Mouse (Mus musculus): ENCODE results near the gene Sgms1. TPM values are rescaled to one million over a fixed set of nuclear protein-coding genes. Genes with fewer than 3 reads are reported as not detected.

Sgms1 gene
- polyA plus RNA-seq, 1 experiment: 15.8 TPM

DNA sequence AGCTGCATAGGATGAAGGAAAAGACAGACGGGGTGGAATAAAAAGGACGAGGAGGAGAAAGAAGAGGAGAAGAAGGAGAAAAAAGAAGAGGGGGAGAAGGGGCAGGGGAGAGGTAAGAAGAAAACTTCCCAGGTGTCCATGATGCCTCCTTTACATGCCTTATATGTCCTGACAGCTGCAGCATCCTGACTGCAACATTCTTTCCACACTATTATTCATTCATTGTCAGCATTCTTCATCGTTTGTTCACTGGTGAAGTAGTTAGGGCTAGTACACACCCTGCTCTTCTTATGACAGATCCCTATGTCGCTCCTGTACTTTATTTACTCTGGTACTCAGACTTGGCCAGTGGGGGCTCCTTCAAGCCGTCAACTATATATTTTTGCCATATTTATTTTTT lies 98.4 kb downstream of the Sgms1 start:
- 93% methylated on average over 5 of the region's 5 CpGs for WGBS
- peaks cover 20% of the 10 kb centered on the region for H3K4me1 ChIP-seq (ENCODE audit: control insufficient read depth, insufficient read depth, insufficient read length)
- no peak overlapping the region for H3K27ac ChIP-seq (ENCODE audit: insufficient read depth, low read length)

DNA sequence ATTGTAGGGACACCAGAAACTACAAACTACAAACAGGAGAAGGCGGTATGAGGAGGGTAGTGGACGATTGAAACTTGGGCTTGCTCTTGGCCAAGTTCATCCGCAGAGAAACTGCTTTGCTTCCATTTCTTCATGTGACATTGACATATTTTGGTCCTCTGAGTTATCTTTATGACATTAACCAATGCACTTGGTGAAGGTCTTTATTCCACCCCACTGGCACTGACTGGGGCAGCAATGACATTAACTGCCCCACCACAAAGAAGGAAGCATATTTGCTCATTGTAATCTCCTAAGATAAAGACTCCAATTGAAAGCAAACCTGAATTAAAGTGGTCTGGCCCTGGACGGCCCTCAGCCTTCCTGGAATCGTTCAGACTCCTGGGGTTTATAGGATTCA lies 100.6 kb downstream of the Sgms1 start:
- no peaks in the 10 kb centered on the region for H3K36me3 ChIP-seq (ENCODE audit: control insufficient read depth, insufficient read depth, low read length)
- 88% methylated on average over 5 of the region's 5 CpGs for WGBS
- no peak overlapping the region for H3K27ac ChIP-seq (ENCODE audit: insufficient read depth, low read length)
- DNase-seq (ENCODE audit: low read depth in 1 of 2, low spot score in 2 of 2): no peak
- H3K27me3 ChIP-seq (ENCODE audit: control insufficient read depth, insufficient read depth, low read length): no peaks in the 10 kb centered on the region
- TF ChIP-seq CTCF (IDR thresholded peaks at IDR 0.05; ENCODE audit: extremely low read depth, insufficient read depth, insufficient read length, insufficient replicate concordance): no peak
- no peak for TF ChIP-seq POLR2A (IDR thresholded peaks at IDR 0.05; ENCODE audit: low read depth, low read length)
- H3K4me1 ChIP-seq (ENCODE audit: control insufficient read depth, insufficient read depth, insufficient read length): peaks cover 20% of the 10 kb centered on the region
- no peak overlapping the region for H3K4me3 ChIP-seq (ENCODE audit: extremely low read depth, insufficient read depth, insufficient read length)

More for the DNA sequence above, 98.4 kb downstream of the Sgms1 start:
- DNase-seq (ENCODE audit: low read depth in 1 of 2, low spot score in 2 of 2): no peak
- TF ChIP-seq POLR2A (IDR thresholded peaks at IDR 0.05; ENCODE audit: low read depth, low read length) (no peak), CTCF (IDR thresholded peaks at IDR 0.05; ENCODE audit: extremely low read depth, insufficient read depth, insufficient read length, insufficient replicate concordance) (no peak)
- Histone ChIP-seq H3K4me3 (ENCODE audit: extremely low read depth, insufficient read depth, insufficient read length) (no peak overlapping the region), H3K36me3 (ENCODE audit: control insufficient read depth, insufficient read depth, low read length) (no peaks in the 10 kb centered on the region), H3K27me3 (ENCODE audit: control insufficient read depth, insufficient read depth, low read length) (no peaks in the 10 kb centered on the region)

DNA sequence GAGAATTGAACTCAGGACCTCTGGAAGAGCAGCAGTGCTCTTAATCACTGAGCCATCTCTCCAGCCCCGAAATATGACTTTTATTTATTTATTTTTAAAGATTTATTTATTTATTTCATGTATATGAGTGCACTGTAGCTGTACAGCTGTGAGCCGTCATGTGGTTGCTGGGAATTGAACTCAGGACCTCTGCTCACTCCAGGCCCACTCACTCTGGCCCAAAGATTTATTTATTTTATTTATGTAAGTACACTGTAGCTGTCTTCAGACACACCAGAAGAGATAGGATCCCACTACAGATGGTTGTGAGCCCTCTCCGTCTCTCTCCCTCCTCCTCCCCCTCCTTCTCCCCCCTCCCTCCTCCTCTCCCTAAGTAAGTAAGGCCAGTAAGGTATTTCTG lies 101.7 kb downstream of the Sgms1 start:
- no peaks in the 10 kb centered on the region for H3K36me3 ChIP-seq (ENCODE audit: control insufficient read depth, insufficient read depth, low read length)
- WGBS: 85% methylated on average over 3 of the region's 3 CpGs
- H3K27ac ChIP-seq (ENCODE audit: insufficient read depth, low read length): no peak overlapping the region
- TF ChIP-seq CTCF (IDR thresholded peaks at IDR 0.05; ENCODE audit: extremely low read depth, insufficient read depth, insufficient read length, insufficient replicate concordance) (no peak), POLR2A (IDR thresholded peaks at IDR 0.05; ENCODE audit: low read depth, low read length) (no peak)
- no peak for DNase-seq (ENCODE audit: low read depth in 1 of 2, low spot score in 2 of 2)
- H3K4me1 ChIP-seq (ENCODE audit: control insufficient read depth, insufficient read depth, insufficient read length): peaks cover 9% of the 10 kb centered on the region; the same call in 1 of the 2 replicates
- no peaks in the 10 kb centered on the region for H3K27me3 ChIP-seq (ENCODE audit: control insufficient read depth, insufficient read depth, low read length)
- H3K4me3 ChIP-seq (ENCODE audit: extremely low read depth, insufficient read depth, insufficient read length): no peak overlapping the region

DNA sequence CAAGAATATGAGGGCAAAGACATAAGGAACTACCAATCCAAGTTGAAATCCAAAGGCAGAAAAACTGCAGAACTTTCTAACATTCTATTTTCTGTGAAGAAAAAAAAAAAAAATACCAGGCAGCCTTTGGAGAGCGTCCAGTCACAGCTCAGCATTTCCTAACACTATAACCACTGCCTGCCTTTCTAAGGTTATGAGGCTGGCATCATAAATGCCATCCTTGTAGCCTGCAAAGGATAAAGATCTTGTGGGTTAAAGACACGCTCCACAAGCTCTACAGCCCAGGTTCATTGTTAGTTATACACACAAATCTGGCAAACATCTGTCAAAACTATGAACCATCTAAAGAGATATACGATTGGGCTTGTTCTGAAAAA lies 104.1 kb downstream of the Sgms1 start:
- no peak for TF ChIP-seq CTCF (IDR thresholded peaks at IDR 0.05; ENCODE audit: extremely low read depth, insufficient read depth, insufficient read length, insufficient replicate concordance)
- no peak for TF ChIP-seq POLR2A (IDR thresholded peaks at IDR 0.05; ENCODE audit: low read depth, low read length)
- 58% methylated on average over 3 of the region's 3 CpGs for WGBS
- Histone ChIP-seq H3K27ac (ENCODE audit: insufficient read depth, low read length) (no peak overlapping the region), H3K4me3 (ENCODE audit: extremely low read depth, insufficient read depth, insufficient read length) (no peak overlapping the region), H3K27me3 (ENCODE audit: control insufficient read depth, insufficient read depth, low read length) (no peaks in the 10 kb centered on the region), H3K4me1 (ENCODE audit: control insufficient read depth, insufficient read depth, insufficient read length) (no peaks in the 10 kb centered on the region), H3K36me3 (ENCODE audit: control insufficient read depth, insufficient read depth, low read length) (no peaks in the 10 kb centered on the region)
- no peak for DNase-seq (ENCODE audit: low read depth in 1 of 2, low spot score in 2 of 2)

DNA sequence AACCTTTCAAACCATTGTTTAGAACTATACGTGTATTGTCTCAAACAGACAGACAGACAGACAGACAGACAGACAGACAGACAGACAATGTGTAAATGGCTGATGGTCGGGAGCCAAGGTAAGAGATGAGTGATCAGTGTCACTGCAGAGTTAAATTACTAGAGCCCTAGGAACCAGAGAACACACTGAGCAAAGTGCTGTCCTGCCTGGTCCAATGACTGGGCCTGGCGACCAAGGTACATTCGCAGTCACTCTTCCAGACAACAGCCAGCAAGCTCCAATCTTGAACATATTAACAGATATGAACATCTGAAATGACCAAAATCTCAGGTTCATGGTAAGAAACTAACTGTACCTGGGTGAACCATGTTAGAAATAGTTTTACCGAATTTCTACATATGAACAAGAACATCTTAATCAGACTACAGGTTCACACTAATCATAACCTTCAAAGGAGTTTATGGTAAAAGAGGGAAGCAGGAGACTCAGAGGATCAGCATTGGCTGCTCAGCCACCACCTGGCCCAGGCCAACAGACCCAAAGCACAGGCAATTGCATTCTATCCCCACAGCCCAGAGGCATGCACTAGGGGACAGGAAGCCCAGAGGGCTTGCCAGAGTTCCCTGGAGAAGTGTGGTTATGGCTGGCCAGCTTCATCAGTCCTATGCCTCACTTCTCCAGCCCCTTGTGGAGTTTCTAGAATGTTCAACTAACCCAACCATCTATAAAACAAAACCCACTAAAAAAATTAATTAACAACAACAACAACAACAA lies 104.6 kb downstream of the Sgms1 start:
- Histone ChIP-seq H3K27ac (ENCODE audit: insufficient read depth, low read length) (no peak overlapping the region), H3K27me3 (ENCODE audit: control insufficient read depth, insufficient read depth, low read length) (no peaks in the 10 kb centered on the region), H3K4me1 (ENCODE audit: control insufficient read depth, insufficient read depth, insufficient read length) (no peaks in the 10 kb centered on the region), H3K36me3 (ENCODE audit: control insufficient read depth, insufficient read depth, low read length) (no peaks in the 10 kb centered on the region), H3K4me3 (ENCODE audit: extremely low read depth, insufficient read depth, insufficient read length) (no peak overlapping the region)
- TF ChIP-seq CTCF (IDR thresholded peaks at IDR 0.05; ENCODE audit: extremely low read depth, insufficient read depth, insufficient read length, insufficient replicate concordance) (no peak), POLR2A (IDR thresholded peaks at IDR 0.05; ENCODE audit: low read depth, low read length) (no peak)
- 90% methylated on average over 5 of the region's 5 CpGs for WGBS
- no peak for DNase-seq (ENCODE audit: low read depth in 1 of 2, low spot score in 2 of 2)

DNA sequence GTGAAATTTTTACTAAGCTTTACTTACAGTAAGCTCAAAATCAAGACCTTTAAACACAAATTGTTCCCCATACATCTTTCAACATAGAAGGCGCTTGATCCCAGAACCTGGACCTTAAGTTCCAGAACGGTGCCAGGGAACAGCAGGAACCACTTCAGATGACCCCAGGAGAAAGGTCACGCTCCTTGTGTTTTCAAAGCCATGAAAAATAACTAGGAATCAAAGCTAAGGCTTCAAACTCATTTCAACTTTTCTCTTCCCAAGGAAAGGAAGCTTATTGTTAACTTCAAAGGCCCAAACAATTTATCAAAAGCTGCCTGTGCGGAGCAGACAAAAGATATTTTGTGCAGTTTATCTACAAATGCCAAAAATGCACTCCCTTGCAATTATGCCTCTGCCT lies 107.6 kb downstream of the Sgms1 start:
- whole genome bisulfite sequencing: 93% methylated on average over 4 of the region's 4 CpGs
- H3K36me3 ChIP-seq (ENCODE audit: control insufficient read depth, insufficient read depth, low read length): no peaks in the 10 kb centered on the region
- DNase-seq (ENCODE audit: low read depth in 1 of 2, low spot score in 2 of 2): no peak

DNA sequence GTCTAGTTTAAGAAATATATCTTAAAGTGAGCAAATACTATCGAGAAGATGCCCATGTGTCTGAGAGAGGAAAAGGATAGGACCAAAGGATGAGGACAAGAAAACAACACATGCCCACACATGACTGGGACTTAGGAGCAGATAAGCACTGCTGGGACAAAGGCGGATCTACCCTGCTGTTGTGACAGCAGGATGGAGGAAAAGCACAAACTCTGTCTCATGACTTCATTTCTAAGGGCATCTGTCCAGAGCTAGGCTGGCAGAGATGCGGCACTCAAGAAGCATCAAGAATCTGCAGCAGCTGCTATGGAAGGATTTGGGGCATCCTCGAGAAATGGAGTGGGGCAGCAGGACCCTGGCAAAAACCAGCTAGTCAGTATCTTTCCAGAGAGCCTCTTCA lies 109.1 kb downstream of the Sgms1 start:
- 97% methylated on average over 4 of the region's 4 CpGs for WGBS
- TF ChIP-seq CTCF (IDR thresholded peaks at IDR 0.05; ENCODE audit: extremely low read depth, insufficient read depth, insufficient read length, insufficient replicate concordance): no peak
- TF ChIP-seq POLR2A (IDR thresholded peaks at IDR 0.05; ENCODE audit: low read depth, low read length): no peak
- H3K27me3 ChIP-seq (ENCODE audit: control insufficient read depth, insufficient read depth, low read length): no peaks in the 10 kb centered on the region
- no peak overlapping the region for H3K27ac ChIP-seq (ENCODE audit: insufficient read depth, low read length)
- peaks cover 22% of the 10 kb centered on the region for H3K4me1 ChIP-seq (ENCODE audit: control insufficient read depth, insufficient read depth, insufficient read length)
- no peak overlapping the region for H3K4me3 ChIP-seq (ENCODE audit: extremely low read depth, insufficient read depth, insufficient read length)
- no peaks in the 10 kb centered on the region for H3K36me3 ChIP-seq (ENCODE audit: control insufficient read depth, insufficient read depth, low read length)
- no peak for DNase-seq (ENCODE audit: low read depth in 1 of 2, low spot score in 2 of 2)

More for the DNA sequence above, 107.6 kb downstream of the Sgms1 start:
- peaks cover 7% of the 10 kb centered on the region; the same call in 1 of the 2 replicates for H3K4me1 ChIP-seq (ENCODE audit: control insufficient read depth, insufficient read depth, insufficient read length)
- H3K4me3 ChIP-seq (ENCODE audit: extremely low read depth, insufficient read depth, insufficient read length): no peak overlapping the region
- no peak for TF ChIP-seq CTCF (IDR thresholded peaks at IDR 0.05; ENCODE audit: extremely low read depth, insufficient read depth, insufficient read length, insufficient replicate concordance)
- TF ChIP-seq POLR2A (IDR thresholded peaks at IDR 0.05; ENCODE audit: low read depth, low read length): no peak
- no peak overlapping the region for H3K27ac ChIP-seq (ENCODE audit: insufficient read depth, low read length)
- H3K27me3 ChIP-seq (ENCODE audit: control insufficient read depth, insufficient read depth, low read length): no peaks in the 10 kb centered on the region
